Mouse (Mus musculus) intestine, postnatal 0 days (tissue): ENCODE results near the gene Tmem165. TPM values are rescaled to one million over a fixed set of nuclear protein-coding genes. Genes with fewer than 3 reads are reported as not detected.

Experiments
- ATAC-seq: fragments of 200-750 bp; cut with Nextera tagmentation; 2 replicates; pipeline ENCODE4 v1.8.0; 2017; ENCODE audit warnings: mild to moderate bottlenecking, moderate TSS enrichment, moderate library complexity
- H3K27ac ChIP-seq: fragments of 300-500 bp; sonication (generic); 2 replicates; pipeline ENCODE4 v1.5.1; 2014; ENCODE audit warnings: mild to moderate bottlenecking, low read depth, low read length, moderate library complexity
- H3K27me3 ChIP-seq: fragments of 300-500 bp; sonication (generic); replicated peaks from 2 replicates; pipeline ENCODE4 v1.6.1; 2014; ENCODE audit warnings: low read length, mixed read lengths; ENCODE audit not compliant: control insufficient read depth, insufficient read depth
- H3K36me3 ChIP-seq: fragments of 300-500 bp; sonication (generic); 2 replicates; pipeline ENCODE4 v1.6.1; 2014; ENCODE audit warnings: mild to moderate bottlenecking, moderate library complexity; ENCODE audit not compliant: control insufficient read depth, insufficient read depth
- H3K4me1 ChIP-seq: fragments of 300-500 bp; sonication (generic); replicated peaks from 2 replicates; pipeline ENCODE4 v1.6.1; 2014; ENCODE audit warnings: antibody characterized with exemption, low read length, mixed read lengths; ENCODE audit not compliant: control insufficient read depth, insufficient read depth
- H3K4me2 ChIP-seq: fragments of 300-500 bp; sonication (generic); replicated peaks from 2 replicates; pipeline ENCODE4 v1.6.1; 2014; ENCODE audit warnings: low read depth, mild to moderate bottlenecking, moderate library complexity
- H3K4me3 ChIP-seq: fragments of 300-500 bp; sonication (generic); 2 replicates; pipeline ENCODE4 v1.5.1; 2014; ENCODE audit warnings: low read depth, low read length
- H3K9ac ChIP-seq: fragments of 300-500 bp; sonication (generic); 2 replicates; pipeline ENCODE4 v1.6.1; 2014; ENCODE audit warnings: mild to moderate bottlenecking, low read depth, low read length
- H3K9me3 ChIP-seq: fragments of 300-500 bp; sonication (generic); 2 replicates; pipeline ENCODE4 v1.6.1; 2016; ENCODE audit warnings: mixed run types; ENCODE audit not compliant: control insufficient read depth
- CTCF ChIP-seq: sonication (generic); IDR thresholded peaks from 2 replicates; pipeline ENCODE4 v1.5.1; 2016; ENCODE audit warnings: low read depth, mild to moderate bottlenecking, control low read depth, antibody characterized with exemption, moderate library complexity
- WGBS: fragments of 180-500 bp; shearing (Covaris S2); extraction: QIAGEN DNeasy Blood & Tissue Kit; methylation state at CpG from one replicate; pipeline ENCODE4 v1.1.7; 2014; 5-methylcytosine and 5-hydroxymethylcytosine counted together
- polyA plus RNA-seq: library from polyadenylated mRNA; unstranded; fragments of >200 nt; fragmentation: Nextera tagmentation; extraction: Ambion mirVana; gene quantifications from 2 replicates; pipeline ENCODE4 v1.2.1, GENCODE M21; 2015

Gene Tmem165
- polyA plus RNA-seq, 1 experiment from 2014 or later: 75.9 TPM

GRCm38 (mm10) chr5:76177664-76178063 lies 6.0 kb upstream of the Tmem165 start:
- Histone ChIP-seq H3K36me3 (no peaks in the 10 kb centered on the region), H3K9me3 (no peaks in the 10 kb centered on the region), H3K27me3 (no peaks in the 10 kb centered on the region), H3K9ac (no peak overlapping the region), H3K27ac (no peak overlapping the region; the same call in 1 of the 2 replicates), H3K4me2 (no peak overlapping the region), H3K4me1 (0 out of 2 replicates have a peak, but pooled peaks cover 5% of the 10 kb centered on the region), H3K4me3 (no peak overlapping the region)
- 29% methylated on average over 7 of the region's 7 CpGs for WGBS
- ATAC-seq: peak; percentile 81
- TF ChIP-seq CTCF: no peak

GRCm38 (mm10) chr5:76179171-76179570 lies 4.5 kb upstream of the Tmem165 start:
- no peaks in the 10 kb centered on the region for H3K36me3 ChIP-seq
- no peaks in the 10 kb centered on the region for H3K9me3 ChIP-seq
- 95% methylated on average over 5 of the region's 5 CpGs for WGBS
- no peak overlapping the region for H3K4me3 ChIP-seq
- H3K27ac ChIP-seq: no peak overlapping the region
- no peak overlapping the region for H3K4me2 ChIP-seq
- no peaks in the 10 kb centered on the region for H3K27me3 ChIP-seq
- no peak for TF ChIP-seq CTCF
- ATAC-seq: no peak
- 0 out of 2 replicates have a peak, but pooled peaks cover 10% of the 10 kb centered on the region for H3K4me1 ChIP-seq
- no peak overlapping the region for H3K9ac ChIP-seq

GRCm38 (mm10) chr5:76179791-76180190 lies 3.9 kb upstream of the Tmem165 start:
- no peaks in the 10 kb centered on the region for H3K9me3 ChIP-seq
- H3K9ac ChIP-seq: no peak overlapping the region
- H3K27me3 ChIP-seq: no peaks in the 10 kb centered on the region
- no peak overlapping the region for H3K4me3 ChIP-seq
- WGBS: 90% methylated on average over 5 of the region's 5 CpGs
- no peak overlapping the region for H3K27ac ChIP-seq
- H3K4me1 ChIP-seq: 0 out of 2 replicates have a peak, but pooled peaks cover 10% of the 10 kb centered on the region
- H3K36me3 ChIP-seq: no peaks in the 10 kb centered on the region
- ATAC-seq: no peak
- H3K4me2 ChIP-seq: no peak overlapping the region
- no peak for TF ChIP-seq CTCF

GRCm38 (mm10) chr5:76182326-76182725 lies 1.4 kb upstream of the Tmem165 start:
- H3K36me3 ChIP-seq: peaks cover 3% of the 10 kb centered on the region; the same call in 1 of the 2 replicates
- no peak overlapping the region for H3K4me3 ChIP-seq
- H3K4me2 ChIP-seq: no peak overlapping the region
- H3K9me3 ChIP-seq: no peaks in the 10 kb centered on the region
- no peak for ATAC-seq
- H3K4me1 ChIP-seq: 0 out of 2 replicates have a peak, but pooled peaks cover 4% of the 10 kb centered on the region
- no peak for TF ChIP-seq CTCF
- H3K9ac ChIP-seq: no peak overlapping the region
- WGBS: 68% methylated on average over 3 of the region's 3 CpGs
- H3K27me3 ChIP-seq: no peaks in the 10 kb centered on the region
- H3K27ac ChIP-seq: no peak overlapping the region

GRCm38 (mm10) chr5:76183043-76183749 lies 484 bp upstream of the Tmem165 start:
- H3K9ac ChIP-seq: peak overlapping the region; percentile 76
- WGBS: 34% methylated on average over 17 of the region's 17 CpGs
- TF ChIP-seq CTCF: no peak
- H3K4me2 ChIP-seq: peak overlapping the region; percentile 76
- H3K27ac ChIP-seq: peak overlapping the region; percentile 96
- H3K9me3 ChIP-seq: no peaks in the 10 kb centered on the region
- H3K4me1 ChIP-seq: 0 out of 2 replicates have a peak, but pooled peaks cover 4% of the 10 kb centered on the region
- peak overlapping the region; percentile 88 for H3K4me3 ChIP-seq
- H3K27me3 ChIP-seq: no peaks in the 10 kb centered on the region
- ATAC-seq: peak; percentile 64
- H3K36me3 ChIP-seq: peaks cover 3% of the 10 kb centered on the region; the same call in 1 of the 2 replicates

- Histone ChIP-seq H3K4me2 (peak overlapping the region; percentile 76), H3K9ac (peak overlapping the region; percentile 76), H3K9me3 (no peaks in the 10 kb centered on the region), H3K4me3 (peak overlapping the region; percentile 88), H3K4me1 (0 out of 2 replicates have a peak, but pooled peaks cover 4% of the 10 kb centered on the region), H3K27ac (peak overlapping the region; percentile 96), H3K36me3 (peaks cover 3% of the 10 kb centered on the region; the same call in 1 of the 2 replicates), H3K27me3 (no peaks in the 10 kb centered on the region)
- TF ChIP-seq CTCF: no peak
- WGBS: 4% methylated on average over 33 of the region's 38 CpGs
- peak; percentile 65 for ATAC-seq
Measured at GRCm38 (mm10) chr5:76184286-76185080, 803 bp downstream of the Tmem165 start.
